Mouse (Mus musculus) Patski (cell line): ENCODE measurements around the gene Ugt1a2. TPM values are rescaled to one million over a fixed set of nuclear protein-coding genes. Genes with fewer than 3 reads are reported as not detected.

Source experiments
- ATAC-seq: fragments of 100-300 bp; one replicate; pipeline ENCODE4 v1.8.0; 2021
- CTCF ChIA-PET: fragments of 350-600 bp; sonication (Branson Sonifier 250); formaldehyde crosslinking; loops from one replicate; lab custom pipeline; 2022; ENCODE audit warnings: inconsistent platforms; lab: Charles Lee
- POLR2A ChIA-PET: fragments of 350-600 bp; sonication (Branson Sonifier 250); formaldehyde crosslinking; loops from one replicate; lab custom pipeline; 2022; ENCODE audit warnings: antibody characterized with exemption, inconsistent platforms; lab: Charles Lee
- DNase-seq: peaks from one replicate; pipeline ENCODE4 v3.0.0-alpha.2; 2011; ENCODE audit warnings: low read depth, low spot score
- H3K27me3 ChIP-seq: fragments of 371-371 bp; one replicate; pipeline ENCODE4 v1.5.1; 2021
- CTCF ChIP-seq: fragments of 100-300 bp; IDR thresholded peaks from one replicate; pipeline ENCODE4 v1.5.1; 2021
- in situ Hi-C: fragments of 300-500 bp; cut with MboI; formaldehyde crosslinking; loops from 3 replicates; pipeline ENCODE4 v1.11.1; 2018; ENCODE audit warnings: low pct_unique_long_range_greater_than_20kb, mixed read lengths
- polyA plus RNA-seq: library from polyadenylated mRNA; unstranded; gene quantifications from one replicate; pipeline ENCODE4 v1.2.3, GENCODE M21; 2021

Ugt1a2 gene
- polyA plus RNA-seq, 1 experiment from 2014 or later = 5.6 TPM

- CTCF ChIA-PET = interaction anchor here (0.8 to 6.8 kb wide), 2 partner anchors 8 to 15 kb away, joined by 3 to 93 read pairs; partner anchors contain the start of genes Hjurp and Trpm8
These were observed 61.3 kb downstream of the Ugt1a2 start for GRCm38 (mm10) chr1:88261706-88262105.

GRCm38 (mm10) chr1:88262255-88262654, 61.9 kb downstream of the Ugt1a2 start:
- no peak for TF ChIP-seq CTCF
- in situ Hi-C loops = no loop called here
- POLR2A ChIA-PET = interaction anchor here (0.6 to 1.2 kb wide), 3 partner anchors 13 to 954 kb away, joined by 3 to 7 read pairs (median 4); no protein-coding TSS in a partner anchor
- no peaks in the 10 kb centered on the region for H3K27me3 ChIP-seq
- DNase-seq (peak; percentile 99), ATAC-seq (peak; percentile 58)
- CTCF ChIA-PET = interaction anchor here (1.4 to 6.8 kb wide), 2 partner anchors 15 to 72 kb away, joined by 3 to 93 read pairs; partner anchors contain the start of genes Hjurp and Trpm8

More at GRCm38 (mm10) chr1:88261706-88262105, 61.3 kb downstream of the Ugt1a2 start:
- POLR2A ChIA-PET = interaction anchor here (0.9 to 1.2 kb wide), 2 partner anchors 13 to 15 kb away, joined by 3 to 7 read pairs; no protein-coding TSS in a partner anchor
- no peaks in the 10 kb centered on the region for H3K27me3 ChIP-seq
- no peak for TF ChIP-seq CTCF
- DNase-seq (no peak), ATAC-seq (no peak)
- in situ Hi-C loops = no loop called here

DNA sequence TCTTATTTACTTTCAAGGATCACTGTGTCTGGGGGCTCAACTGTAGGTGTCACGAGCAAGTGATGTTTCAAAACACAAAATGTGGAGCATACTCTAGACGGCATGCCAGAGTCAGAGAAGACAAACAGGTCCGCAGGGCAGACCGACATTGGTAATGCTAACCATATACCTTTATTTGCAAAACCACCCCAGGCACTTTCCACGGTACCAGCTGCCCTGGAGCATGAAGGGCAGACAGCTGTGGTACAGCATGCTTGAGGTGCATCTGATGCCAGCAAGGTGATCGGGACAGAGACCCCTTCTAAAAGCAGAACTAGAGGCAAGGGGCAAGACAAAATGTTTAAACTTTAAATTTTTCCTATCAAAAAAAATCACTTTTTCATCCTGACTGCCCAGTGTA, 62.6 kb downstream of the Ugt1a2 start:
- no peak for TF ChIP-seq CTCF
- in situ Hi-C loops = no loop called here
- POLR2A ChIA-PET = interaction anchor here (1.1 to 1.2 kb wide), 2 partner anchors 12 to 14 kb away, joined by 3 to 7 read pairs; no protein-coding TSS in a partner anchor
- CTCF ChIA-PET = interaction anchor here (1.1 to 6.8 kb wide), 6 partner anchors 9 to 72 kb away, joined by 3 to 93 read pairs (median 3); partner anchors contain the start of genes Hjurp and Trpm8
- DNase-seq (no peak), ATAC-seq (peak; percentile 1)
- no peaks in the 10 kb centered on the region for H3K27me3 ChIP-seq

DNA sequence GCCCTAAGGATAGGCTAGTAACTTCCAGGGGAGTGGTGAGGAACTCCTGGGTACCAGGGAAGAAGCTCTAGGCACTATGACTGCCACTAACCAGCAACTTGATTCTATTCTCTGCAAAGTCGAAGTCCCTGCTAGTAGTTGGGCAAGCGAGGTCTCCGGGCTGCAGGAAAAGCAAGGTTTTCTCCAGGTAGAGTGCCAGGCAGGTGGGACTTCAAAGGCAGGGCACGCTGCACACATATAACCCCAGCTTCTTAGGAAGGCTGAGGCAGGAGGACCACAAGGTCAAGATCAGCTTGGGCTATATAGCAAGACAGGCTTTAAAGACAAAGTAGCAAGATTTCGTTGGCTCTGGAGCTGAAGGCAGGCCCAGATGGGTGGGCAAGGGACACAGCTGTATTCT, 63.4 kb downstream of the Ugt1a2 start:
- in situ Hi-C loops = no loop called here
- ATAC-seq = no peak
- no peak for DNase-seq
- ChIA-PET CTCF (interaction anchor here (1.1 to 6.8 kb wide), 5 partner anchors 8 to 33 kb away, joined by 3 to 93 read pairs (median 3); partner anchors contain the start of genes Hjurp and Trpm8), POLR2A (interaction anchor here (0.7 to 1.1 kb wide), 2 partner anchors 13 to 1654 kb away, joined by 3 read pairs; no protein-coding TSS in a partner anchor)
- no peaks in the 10 kb centered on the region for H3K27me3 ChIP-seq
- no peak for TF ChIP-seq CTCF

DNA sequence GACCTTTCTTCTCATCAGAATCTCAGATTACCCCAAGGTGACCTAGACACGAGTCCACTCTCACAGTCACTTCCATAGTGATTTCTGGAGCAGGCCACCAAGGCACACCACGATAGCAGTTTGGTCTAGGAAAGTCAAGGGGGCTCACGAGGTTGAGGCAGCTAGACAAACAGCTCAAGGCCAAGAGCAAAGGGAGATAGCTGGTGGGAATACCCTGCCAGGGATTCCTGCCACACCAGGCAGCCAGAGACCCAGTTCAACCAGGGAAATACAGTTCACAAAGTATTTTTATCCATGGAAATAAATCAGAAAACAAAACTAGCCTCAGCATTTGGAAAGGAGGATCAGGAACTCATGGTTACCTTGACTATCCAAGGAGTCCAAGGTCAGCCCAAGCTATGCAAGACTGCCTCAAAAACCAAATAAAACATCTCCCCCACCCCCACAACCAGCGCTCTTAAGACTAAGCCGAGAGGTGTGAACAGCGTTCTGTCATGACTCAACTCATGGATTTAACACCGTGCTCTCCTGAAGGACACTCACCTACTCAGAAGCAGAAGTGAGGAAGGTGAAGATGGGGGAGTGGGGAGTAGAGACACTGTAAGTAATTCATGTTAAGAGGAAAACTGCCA, 64.0 kb downstream of the Ugt1a2 start:
- POLR2A ChIA-PET = interaction anchor here (0.7 to 1.1 kb wide), 2 partner anchors 12 to 1654 kb away, joined by 3 read pairs; no protein-coding TSS in a partner anchor
- TF ChIP-seq CTCF = no peak
- in situ Hi-C loops = no loop called here
- no peak for DNase-seq
- CTCF ChIA-PET = interaction anchor here (1.1 to 6.8 kb wide), 6 partner anchors 7 to 56 kb away, joined by 3 to 93 read pairs (median 4); partner anchors contain the start of genes Hjurp and Trpm8
- H3K27me3 ChIP-seq = no peaks in the 10 kb centered on the region
- no peak for ATAC-seq

- TF ChIP-seq CTCF = no peak
- no peaks in the 10 kb centered on the region for H3K27me3 ChIP-seq
- CTCF ChIA-PET = interaction anchor here (1.1 to 6.8 kb wide), 6 partner anchors 8 to 56 kb away, joined by 3 to 93 read pairs (median 4); partner anchors contain the start of genes Hjurp and Trpm8
- POLR2A ChIA-PET = interaction anchor here (0.6 kb wide), 1 partner anchor 64 kb away, joined by 3 read pairs; no protein-coding TSS in a partner anchor
- no peak for DNase-seq
- ATAC-seq = no peak
- in situ Hi-C loops = no loop called here
These were observed 64.5 kb downstream of the Ugt1a2 start for GRCm38 (mm10) chr1:88264869-88265240.

DNA sequence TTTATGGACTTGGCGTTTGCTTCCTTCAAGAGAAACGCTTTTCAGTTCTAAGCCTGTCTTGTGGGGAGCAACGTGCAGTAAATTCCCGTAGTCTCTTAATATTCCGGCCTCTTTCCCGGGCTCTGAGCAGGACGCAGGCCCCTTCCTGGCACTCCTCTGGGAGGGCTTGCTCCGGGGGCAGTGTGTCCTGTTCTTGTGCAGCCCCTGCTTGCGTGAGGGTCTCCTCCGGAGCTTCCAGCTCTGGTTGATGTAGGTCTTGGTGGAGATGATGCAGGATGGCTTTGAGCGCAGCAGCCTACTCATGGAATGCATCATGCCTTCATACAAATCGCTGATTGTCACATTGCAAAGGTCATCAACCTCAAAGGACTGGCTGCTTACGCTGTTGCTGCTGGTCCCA, 65.7 kb downstream of the Ugt1a2 start:
- CTCF ChIA-PET = interaction anchor here (0.6 to 6.8 kb wide), 5 partner anchors 9 to 1347 kb away, joined by 4 to 93 read pairs (median 5); partner anchors contain the start of genes Hjurp and Trpm8
- no peak for ATAC-seq
- no peaks in the 10 kb centered on the region for H3K27me3 ChIP-seq
- DNase-seq = no peak
- no peak for TF ChIP-seq CTCF
- in situ Hi-C loops = no loop called here
- POLR2A ChIA-PET = interaction anchor here (0.7 to 1.2 kb wide), 2 partner anchors 9 to 11 kb away, joined by 3 read pairs; partner anchors contain the start of genes Hjurp and Trpm8

DNA sequence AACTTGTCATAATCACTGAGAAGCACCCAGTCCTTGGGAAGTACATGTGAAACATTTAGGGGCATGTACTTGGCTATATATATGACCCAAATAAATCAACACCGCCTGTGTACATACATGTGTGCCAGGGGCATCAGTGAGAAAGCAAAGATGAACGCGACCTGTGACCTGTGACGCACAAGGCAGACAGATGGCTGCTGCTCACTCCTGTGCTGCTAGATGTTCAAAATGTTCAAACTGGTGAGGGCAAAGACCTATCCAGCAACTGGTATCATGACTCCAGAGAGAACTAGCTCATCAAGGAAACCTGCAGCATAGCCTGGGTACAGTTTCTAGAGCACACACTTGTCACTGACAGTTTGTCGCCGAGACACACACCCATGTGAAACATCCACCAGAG, 67.1 kb downstream of the Ugt1a2 start:
- H3K27me3 ChIP-seq = no peaks in the 10 kb centered on the region
- POLR2A ChIA-PET = no interaction called here
- TF ChIP-seq CTCF = no peak
- ATAC-seq (no peak), DNase-seq (no peak)
- in situ Hi-C loops = no loop called here
- CTCF ChIA-PET = interaction anchor here (6.8 kb wide), 1 partner anchor 9 kb away, joined by 93 read pairs; the partner anchor contains the start of genes Hjurp and Trpm8

DNA sequence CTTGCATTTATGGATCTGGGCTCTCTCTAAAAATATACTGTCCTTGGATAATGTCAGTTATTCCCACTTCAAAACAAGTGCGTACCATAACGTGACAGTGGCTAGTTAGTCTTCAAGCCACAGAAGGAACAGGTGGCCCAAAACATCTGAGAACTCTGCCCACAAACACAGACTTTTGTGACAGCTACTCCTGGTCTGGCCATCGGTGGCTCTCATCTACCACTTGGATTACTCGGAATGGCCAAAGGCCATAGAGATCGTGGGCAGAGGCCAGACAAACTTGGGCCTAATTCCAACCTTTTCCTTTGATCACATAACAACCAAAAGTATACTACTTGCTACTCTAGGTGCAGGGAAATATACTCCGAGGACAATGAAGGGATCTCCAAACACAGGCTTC, 67.7 kb downstream of the Ugt1a2 start:
- H3K27me3 ChIP-seq = no peaks in the 10 kb centered on the region
- DNase-seq (no peak), ATAC-seq (no peak)
- in situ Hi-C loops = no loop called here
- POLR2A ChIA-PET = no interaction called here
- CTCF ChIA-PET = no interaction called here
- TF ChIP-seq CTCF = no peak

Other genes with a start within 250 kb of the Ugt1a2 start
- 29.5 TPM for gene Usp40, start 192.1 kb upstream of the Ugt1a2 start, polyA plus RNA-seq
- gene Ugt1a10, start 145.2 kb upstream of the Ugt1a2 start, polyA plus RNA-seq = 0.14 TPM
- 0.32 TPM for gene Ugt1a9, start 129.8 kb upstream of the Ugt1a2 start, polyA plus RNA-seq
- gene Ugt1a8, start 112.8 kb upstream of the Ugt1a2 start, polyA plus RNA-seq = not detected
- 46.3 TPM for gene Ugt1a7c, start 105.5 kb upstream of the Ugt1a2 start, polyA plus RNA-seq
- gene Ugt1a6b, start 97.3 kb upstream of the Ugt1a2 start, polyA plus RNA-seq = 4.2 TPM
- gene Ugt1a6a, start 65.8 kb upstream of the Ugt1a2 start, polyA plus RNA-seq = 21.3 TPM
- not detected for gene Ugt1a5, start 34.6 kb upstream of the Ugt1a2 start, polyA plus RNA-seq
- gene Dnajb3, start 5.2 kb downstream of the Ugt1a2 start, polyA plus RNA-seq = not detected
- gene Ugt1a1, start 11.4 kb downstream of the Ugt1a2 start, polyA plus RNA-seq = 0.98 TPM
- gene Mroh2a, start 26.4 kb downstream of the Ugt1a2 start, polyA plus RNA-seq = 2.3 TPM
- 56.0 TPM for gene Hjurp, start 77.0 kb downstream of the Ugt1a2 start, polyA plus RNA-seq
- gene Trpm8, start 77.1 kb downstream of the Ugt1a2 start, polyA plus RNA-seq = 0.01 TPM
- gene Spp2, start 206.4 kb downstream of the Ugt1a2 start, polyA plus RNA-seq = 0.09 TPM